Mouse (Mus musculus) CH12.LX (cell line): ENCODE results near the gene Atg10.

Source experiments
- CTCF ChIP-seq, 2 experiments: IDR thresholded peaks in 1 of 2; conservative IDR thresholded peaks in 1 of 2; 2 replicates each; pipeline ENCODE4 v1.5.1; 2011 to 2012; ENCODE audit warnings: low read depth in 2 of 2, low read length in 2 of 2, improper control_type of control experiment in 1 of 2, inconsistent platforms in 1 of 2, mild to moderate bottlenecking in 1 of 2, moderate library complexity in 1 of 2
- EP300 ChIP-seq: IDR thresholded peaks from 2 replicates; pipeline ENCODE4 v1.6.1; 2011; ENCODE audit warnings: low read length, improper control_type of control experiment
- JUN ChIP-seq: IDR thresholded peaks from 2 replicates; pipeline ENCODE4 v1.6.1; 2011; ENCODE audit warnings: low read depth, mild to moderate bottlenecking, low read length, improper control_type of control experiment, moderate library complexity; ENCODE audit not compliant: insufficient read depth
- MAFK ChIP-seq: IDR thresholded peaks from 2 replicates; pipeline ENCODE4 v1.6.1; 2011; ENCODE audit warnings: low read length, improper control_type of control experiment; ENCODE audit not compliant: insufficient replicate concordance
- MEF2A ChIP-seq: IDR thresholded peaks from 2 replicates; pipeline ENCODE4 v1.6.1; 2014; ENCODE audit warnings: low read depth, mild to moderate bottlenecking, inconsistent platforms, low read length, improper control_type of control experiment, borderline replicate concordance
- POLR2A ChIP-seq: IDR thresholded peaks from 2 replicates; pipeline ENCODE4 v1.6.1; 2011; ENCODE audit warnings: low read depth, mild to moderate bottlenecking, improper control_type of control experiment, low read length
- POLR2AphosphoS2 ChIP-seq: IDR thresholded peaks from 2 replicates; pipeline ENCODE4 v1.6.1; 2011; ENCODE audit warnings: low read depth, low read length, improper control_type of control experiment
- SIN3A ChIP-seq: IDR thresholded peaks from 2 replicates; pipeline ENCODE4 v1.6.1; 2012; ENCODE audit warnings: low read length, improper control_type of control experiment, inconsistent platforms
- USF1 ChIP-seq: IDR thresholded peaks from 2 replicates; pipeline ENCODE4 v1.6.1; 2014; ENCODE audit warnings: low read depth, mild to moderate bottlenecking, inconsistent platforms, low read length, improper control_type of control experiment
- USF2 ChIP-seq: conservative IDR thresholded peaks from 2 replicates; pipeline ENCODE4 v1.6.1; 2011; ENCODE audit warnings: low read depth, low read length, improper control_type of control experiment
- ZKSCAN1 ChIP-seq: IDR thresholded peaks from 2 replicates; pipeline ENCODE4 v1.6.1; 2012; ENCODE audit warnings: low read depth, inconsistent platforms, low read length, improper control_type of control experiment, borderline replicate concordance

DNA sequence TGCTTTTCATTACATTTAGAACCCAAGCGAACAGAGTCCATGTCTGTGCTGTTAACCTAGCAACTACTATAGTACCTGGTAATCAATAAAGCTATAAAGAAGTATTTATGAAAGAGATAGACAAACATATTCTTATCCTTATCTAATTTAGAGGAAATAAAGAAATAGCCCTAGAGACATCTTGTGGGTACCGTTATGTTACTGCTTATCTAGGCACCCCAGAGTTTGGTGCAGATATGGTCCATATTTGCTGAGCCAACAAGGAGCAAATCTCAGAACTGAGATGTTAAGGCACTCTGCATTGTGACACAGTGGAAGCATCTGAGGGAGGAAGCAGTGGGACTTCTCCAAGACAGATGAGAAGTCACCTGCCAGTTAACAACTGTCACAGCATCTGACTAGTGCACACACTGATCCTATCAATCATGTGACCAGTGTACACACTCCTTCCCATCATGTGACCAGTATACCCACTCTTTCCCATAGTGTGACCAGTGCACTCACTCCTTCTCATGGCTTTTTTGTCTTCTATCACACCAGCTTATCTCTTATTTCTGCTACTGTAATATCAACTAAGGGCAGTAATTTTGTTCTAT is 228.6 kb downstream of the Atg10 start:
- TF ChIP-seq EP300 (no peak), USF1 (no peak), POLR2A (no peak), ZKSCAN1 (no peak), JUN (no peak), MEF2A (no peak), USF2 (no peak), CTCF (conservative IDR thresholded peaks at IDR 0.05 in 1 of 2, IDR thresholded peaks at IDR 0.05 in 1 of 2; ENCODE audit: low read depth in 2 of 2, low read length in 2 of 2) (no peak), POLR2AphosphoS2 (no peak), SIN3A (no peak), MAFK (no peak)
